Mouse (Mus musculus): Measurements from ENCODE around the gene Pigp. TPM values are rescaled to one million over a fixed set of nuclear protein-coding genes. Genes with fewer than 3 reads are reported as not detected.
"Not testable (repeated sequence)": the region's sequence is repeated elsewhere in the genome, so short reads cannot be mapped to it uniquely, and the experiment has no call there.

Gene Pigp
- total RNA-seq, 1 experiment from 2014 or later, result 31.3 TPM

DNA sequence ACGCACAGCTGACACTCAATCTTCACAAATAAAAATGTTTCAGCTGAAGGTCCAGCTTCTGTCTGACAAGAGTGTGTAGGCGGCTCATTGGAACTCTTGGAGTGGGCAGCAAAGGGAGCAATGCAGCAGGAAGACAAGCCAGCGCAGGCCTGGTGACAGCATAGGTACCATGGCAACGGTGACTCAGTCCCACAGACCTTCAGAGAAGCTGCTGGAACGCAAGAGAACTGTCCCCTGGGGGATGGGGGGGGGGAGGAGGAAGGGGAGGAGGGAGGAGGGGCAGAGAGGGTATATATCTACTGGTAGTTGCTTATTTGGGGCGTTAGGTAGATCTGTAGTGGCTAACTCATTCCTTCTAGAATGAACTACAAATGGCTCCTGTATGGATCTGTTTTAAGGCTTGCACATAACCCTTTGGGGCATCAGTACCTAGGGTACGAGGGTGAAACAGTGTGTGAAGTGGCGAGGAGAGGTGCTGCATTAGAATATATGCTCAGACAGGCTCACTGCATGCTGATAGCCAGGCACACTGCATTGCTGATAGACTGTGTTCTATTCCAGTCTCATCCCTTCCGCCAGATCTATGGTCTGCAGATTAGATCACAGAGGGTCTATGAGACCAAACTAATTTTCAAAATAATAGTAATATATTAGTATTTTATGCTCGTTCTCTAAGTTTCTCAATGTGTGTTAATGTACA, 9.3 kb downstream of the Pigp start:
- no peak for ATAC-seq (replicated peaks; ENCODE audit: insufficient number of reproducible peaks, low FRiP score, low TSS enrichment, poor library complexity, severe bottlenecking)

DNA sequence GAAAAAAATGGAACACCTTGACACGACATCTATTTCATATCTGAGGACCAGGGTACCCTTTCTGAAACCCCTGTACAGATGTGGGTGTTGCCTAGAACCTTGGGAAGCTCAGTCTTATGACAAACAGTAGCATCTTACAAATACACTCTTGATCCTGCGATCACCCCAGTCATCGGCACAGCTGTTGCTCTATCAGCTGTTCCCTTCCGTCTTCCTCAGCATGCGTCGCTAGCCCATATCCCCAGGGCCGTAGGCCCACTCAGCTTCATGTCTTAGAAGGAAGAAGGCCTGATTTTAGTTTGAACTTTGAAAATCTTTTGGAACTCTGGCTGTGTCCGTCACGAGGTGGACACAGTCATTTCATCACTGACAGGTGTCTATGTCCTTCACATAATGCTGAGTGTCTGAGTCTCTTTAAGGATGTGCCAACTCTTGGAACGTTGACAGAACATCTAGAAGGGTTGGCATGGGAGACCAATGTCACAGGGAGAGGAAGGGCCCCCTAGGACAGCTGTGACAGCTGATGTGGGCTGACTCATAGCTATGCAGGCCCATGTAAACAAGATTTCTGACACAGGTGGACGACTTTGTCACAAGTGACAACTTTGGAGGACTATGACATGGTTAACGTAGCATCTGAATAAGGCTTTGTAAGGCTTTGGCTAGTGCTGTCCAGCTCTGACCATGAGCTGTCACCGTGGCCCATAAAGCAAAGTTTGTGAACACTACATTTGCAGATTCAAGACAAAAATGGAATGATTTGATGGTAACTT, 10.9 kb downstream of the Pigp start:
- no peak for ATAC-seq (replicated peaks; ENCODE audit: insufficient number of reproducible peaks, low FRiP score, low TSS enrichment, poor library complexity, severe bottlenecking)

DNA sequence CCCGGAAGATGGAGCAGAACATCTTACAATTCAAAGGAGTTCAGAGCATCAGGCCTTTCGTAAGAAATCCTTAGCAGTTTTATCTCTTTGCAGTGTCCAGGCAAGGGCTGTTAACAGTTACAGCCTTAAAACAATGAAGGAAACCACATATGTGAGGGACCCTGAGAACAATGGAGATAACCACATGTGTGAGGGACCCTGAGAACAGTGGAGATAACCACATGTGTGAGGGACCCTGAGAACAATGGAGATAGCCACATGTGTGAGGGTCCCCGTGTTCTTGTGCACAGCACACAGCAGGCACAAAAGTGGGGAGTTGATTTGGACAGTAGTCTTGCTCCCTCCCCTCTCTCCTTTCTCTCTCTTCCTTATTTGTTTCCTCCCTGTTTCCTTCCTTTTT, 13.6 kb downstream of the Pigp start:
- no peak for ATAC-seq (replicated peaks; ENCODE audit: insufficient number of reproducible peaks, low FRiP score, low TSS enrichment, poor library complexity, severe bottlenecking)

DNA sequence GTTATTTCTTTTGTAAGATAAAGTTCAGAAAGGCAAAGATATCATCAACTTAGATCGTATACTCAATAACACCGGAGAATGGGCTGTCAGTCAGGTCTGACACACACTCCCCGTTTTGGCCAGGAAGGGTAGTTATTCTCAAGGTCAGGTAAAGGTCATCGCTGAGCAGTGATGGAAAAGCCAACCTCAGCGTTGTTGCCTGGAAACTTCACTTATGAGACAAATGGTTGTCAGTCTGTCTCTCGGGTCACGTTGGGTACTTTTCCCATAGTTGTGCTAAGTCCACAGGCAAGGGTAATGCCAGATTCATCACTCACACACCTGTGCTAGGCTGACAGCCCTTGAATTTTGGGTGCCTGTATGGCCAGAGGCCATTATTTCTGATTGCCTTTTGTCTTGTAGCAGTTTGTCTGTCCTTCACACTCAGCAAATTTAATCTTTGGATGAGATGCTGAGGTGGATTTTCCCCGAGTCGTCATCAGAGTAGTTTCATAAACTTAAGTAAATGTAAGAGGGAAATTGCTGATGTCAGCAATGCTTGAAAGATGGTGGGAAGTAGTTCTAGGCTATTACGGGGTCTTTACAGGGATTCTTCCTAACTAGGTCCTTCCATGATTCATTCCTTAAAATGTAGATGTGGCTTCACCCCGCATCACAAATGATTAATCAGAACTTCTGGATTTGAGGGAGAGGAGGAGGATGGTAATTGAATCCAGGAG, 14.7 kb downstream of the Pigp start:
- no peak for ATAC-seq (replicated peaks; ENCODE audit: insufficient number of reproducible peaks, low FRiP score, low TSS enrichment, poor library complexity, severe bottlenecking)

DNA sequence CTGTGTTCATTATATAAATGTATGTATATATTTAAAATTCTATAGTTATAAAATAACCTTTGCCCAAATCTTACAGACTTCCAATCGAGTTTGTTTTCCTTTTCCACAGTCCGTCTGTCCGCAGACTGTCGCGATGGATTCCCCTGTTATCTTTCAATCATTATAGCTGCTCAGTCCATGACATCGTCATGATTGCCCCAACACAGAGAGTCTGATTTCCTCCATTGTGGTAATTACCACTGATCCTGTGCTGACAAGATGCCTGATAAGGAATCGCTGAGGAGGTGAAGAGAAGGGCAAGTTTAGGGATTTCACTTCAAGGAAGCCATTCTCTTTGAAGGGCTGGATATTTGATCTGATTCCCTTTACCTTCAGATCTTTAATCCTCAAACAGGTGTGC, 15.6 kb downstream of the Pigp start:
- ATAC-seq (replicated peaks; ENCODE audit: insufficient number of reproducible peaks, low FRiP score, low TSS enrichment, poor library complexity, severe bottlenecking), result no peak

DNA sequence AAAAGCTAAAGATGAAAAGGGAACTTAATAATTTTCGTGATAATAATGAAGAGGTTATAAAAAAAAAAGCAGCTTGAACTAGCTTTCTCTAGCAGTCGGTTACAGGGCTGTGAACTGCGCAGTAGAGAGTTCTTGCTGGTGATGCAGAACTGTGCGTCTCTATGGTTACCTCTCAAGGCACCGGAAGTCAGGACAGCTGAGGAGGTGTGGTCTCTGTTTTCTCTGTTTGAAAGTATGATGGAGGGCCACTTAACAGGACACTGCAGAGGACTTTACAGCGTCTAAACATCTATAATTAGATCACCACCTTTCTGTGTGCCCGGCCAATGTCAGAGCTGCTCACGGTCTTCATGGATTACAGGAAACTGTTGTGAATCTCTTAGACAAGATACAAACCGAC, 17.2 kb downstream of the Pigp start:
- ATAC-seq (replicated peaks; ENCODE audit: insufficient number of reproducible peaks, low FRiP score, low TSS enrichment, poor library complexity, severe bottlenecking), result 0 out of 2 replicates have a peak, but pooled peaks have one; percentile 61

DNA sequence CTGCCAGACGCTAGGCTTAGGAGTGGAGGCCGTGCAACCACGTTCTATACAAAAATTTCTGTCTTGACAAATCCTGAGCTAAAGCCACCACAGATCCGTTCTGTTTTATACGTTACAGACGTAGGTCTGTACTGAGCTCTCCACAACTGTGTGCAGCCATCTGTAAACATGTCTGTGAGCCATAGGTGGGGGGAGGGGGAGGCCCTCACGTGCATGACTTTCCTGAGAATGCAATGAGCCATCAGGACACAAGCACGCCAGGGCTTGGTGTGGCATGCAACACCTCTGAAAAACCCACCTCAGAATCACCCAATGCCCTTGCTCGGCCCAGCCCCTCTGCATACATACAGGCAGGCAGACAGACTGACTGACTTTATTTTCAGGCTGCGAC, 21.4 kb downstream of the Pigp start:
- no peak for ATAC-seq (replicated peaks; ENCODE audit: insufficient number of reproducible peaks, low FRiP score, low TSS enrichment, poor library complexity, severe bottlenecking)

DNA sequence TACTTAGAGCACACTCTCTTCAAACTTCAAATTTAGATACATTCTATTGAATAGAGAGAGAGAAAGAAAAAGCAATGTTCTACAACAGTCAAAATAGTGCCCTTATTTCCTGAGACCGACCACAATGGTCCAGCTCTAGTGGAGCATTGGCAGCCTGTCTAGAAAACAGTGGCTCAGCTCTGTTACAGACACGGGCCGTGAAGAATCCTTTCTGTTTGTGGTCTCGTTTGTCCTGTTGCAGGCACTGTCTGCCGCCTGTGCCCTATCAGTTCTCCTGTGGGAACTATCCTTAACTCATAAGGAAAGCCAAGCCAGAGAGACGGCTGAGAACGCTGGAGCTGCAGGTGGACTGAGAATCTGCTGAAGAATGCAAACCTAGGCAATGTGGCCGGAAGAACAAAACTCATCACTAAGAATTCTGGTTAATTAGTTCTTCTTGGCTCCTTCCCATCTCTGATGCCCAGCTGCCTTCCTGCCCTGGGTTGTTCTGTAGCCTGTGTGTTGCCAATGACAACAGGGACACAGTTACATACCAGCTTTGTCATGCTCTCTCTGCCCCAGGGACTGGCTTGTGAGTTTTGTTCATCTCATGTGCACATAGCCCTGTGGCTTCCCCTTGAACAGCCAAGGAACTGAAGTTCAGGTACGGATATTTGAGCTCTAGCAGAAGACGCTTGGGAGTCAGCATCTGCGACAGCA, 21.9 kb downstream of the Pigp start:
- ATAC-seq (replicated peaks; ENCODE audit: insufficient number of reproducible peaks, low FRiP score, low TSS enrichment, poor library complexity, severe bottlenecking), result no peak

DNA sequence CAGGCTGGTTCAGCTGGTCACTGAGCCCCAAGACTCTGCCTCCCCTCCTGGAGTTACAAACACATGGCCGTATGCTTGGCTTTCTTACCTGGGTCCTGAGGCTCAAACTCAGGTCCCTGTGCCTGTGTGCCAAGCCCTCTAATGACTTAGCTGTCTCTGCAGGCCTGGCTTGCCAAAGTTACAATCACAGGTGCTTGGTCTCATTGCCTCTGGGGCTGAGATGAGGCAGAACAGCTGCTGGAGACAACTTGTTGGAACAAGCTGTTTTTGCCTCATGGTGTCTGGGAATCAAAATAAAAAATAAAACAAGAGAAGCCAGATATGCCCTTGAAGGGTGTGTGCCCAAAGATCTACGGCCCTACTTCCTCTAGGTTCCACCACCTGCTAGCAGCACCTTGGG, 22.9 kb downstream of the Pigp start:
- ATAC-seq (replicated peaks; ENCODE audit: insufficient number of reproducible peaks, low FRiP score, low TSS enrichment, poor library complexity, severe bottlenecking), result no peak

DNA sequence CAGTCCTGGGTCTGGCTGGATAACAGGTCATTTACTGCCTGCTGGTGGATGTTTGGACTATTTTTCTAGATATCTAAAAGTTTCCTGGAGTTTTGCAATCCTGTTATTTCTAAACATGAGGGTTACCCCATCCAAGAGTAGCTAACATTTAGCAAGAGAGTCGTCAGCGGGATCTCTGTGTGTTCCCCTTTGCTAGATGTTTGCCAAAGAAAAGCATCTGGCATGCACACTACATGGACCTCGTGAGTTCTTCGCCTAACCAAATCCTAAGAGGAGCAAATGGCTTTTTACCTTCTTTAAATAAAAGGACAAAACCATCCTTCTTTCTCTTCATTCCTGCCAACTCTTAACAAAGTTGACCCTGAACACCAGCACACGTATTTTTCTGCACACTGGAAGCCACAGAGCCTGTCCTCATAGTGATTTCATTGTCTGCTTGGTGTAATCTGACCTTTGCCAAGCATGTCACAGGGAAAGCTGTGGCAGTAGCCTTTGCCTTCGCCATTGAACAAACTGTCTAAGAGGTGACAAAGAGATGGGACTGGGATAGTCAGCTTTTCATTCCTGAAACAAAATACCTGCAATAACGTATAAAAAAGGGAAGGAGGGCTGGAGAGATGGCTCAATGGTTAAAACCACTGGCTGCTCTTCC, 24.4 kb downstream of the Pigp start:
- no peak for ATAC-seq (replicated peaks; ENCODE audit: insufficient number of reproducible peaks, low FRiP score, low TSS enrichment, poor library complexity, severe bottlenecking)

DNA sequence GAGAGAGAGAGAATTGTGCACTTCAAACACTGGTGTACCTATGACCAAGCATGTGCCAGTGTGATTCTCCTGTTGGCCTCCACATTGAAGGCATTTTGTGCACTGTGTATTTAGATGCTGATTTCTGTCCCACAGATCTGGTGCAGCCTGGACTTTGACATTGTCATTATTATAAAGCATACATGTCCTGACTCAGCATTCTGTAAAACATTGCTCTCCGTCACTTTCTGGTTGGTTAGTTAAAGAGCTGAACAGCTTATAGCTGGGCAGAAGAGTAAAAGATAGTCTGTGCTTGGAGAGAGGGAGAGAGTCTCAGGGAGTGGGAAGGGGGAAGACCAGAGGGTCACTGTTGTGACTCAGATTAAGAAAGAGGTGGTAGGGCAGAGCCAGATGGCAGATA, 25.9 kb downstream of the Pigp start:
- no peak for ATAC-seq (replicated peaks; ENCODE audit: insufficient number of reproducible peaks, low FRiP score, low TSS enrichment, poor library complexity, severe bottlenecking)

DNA sequence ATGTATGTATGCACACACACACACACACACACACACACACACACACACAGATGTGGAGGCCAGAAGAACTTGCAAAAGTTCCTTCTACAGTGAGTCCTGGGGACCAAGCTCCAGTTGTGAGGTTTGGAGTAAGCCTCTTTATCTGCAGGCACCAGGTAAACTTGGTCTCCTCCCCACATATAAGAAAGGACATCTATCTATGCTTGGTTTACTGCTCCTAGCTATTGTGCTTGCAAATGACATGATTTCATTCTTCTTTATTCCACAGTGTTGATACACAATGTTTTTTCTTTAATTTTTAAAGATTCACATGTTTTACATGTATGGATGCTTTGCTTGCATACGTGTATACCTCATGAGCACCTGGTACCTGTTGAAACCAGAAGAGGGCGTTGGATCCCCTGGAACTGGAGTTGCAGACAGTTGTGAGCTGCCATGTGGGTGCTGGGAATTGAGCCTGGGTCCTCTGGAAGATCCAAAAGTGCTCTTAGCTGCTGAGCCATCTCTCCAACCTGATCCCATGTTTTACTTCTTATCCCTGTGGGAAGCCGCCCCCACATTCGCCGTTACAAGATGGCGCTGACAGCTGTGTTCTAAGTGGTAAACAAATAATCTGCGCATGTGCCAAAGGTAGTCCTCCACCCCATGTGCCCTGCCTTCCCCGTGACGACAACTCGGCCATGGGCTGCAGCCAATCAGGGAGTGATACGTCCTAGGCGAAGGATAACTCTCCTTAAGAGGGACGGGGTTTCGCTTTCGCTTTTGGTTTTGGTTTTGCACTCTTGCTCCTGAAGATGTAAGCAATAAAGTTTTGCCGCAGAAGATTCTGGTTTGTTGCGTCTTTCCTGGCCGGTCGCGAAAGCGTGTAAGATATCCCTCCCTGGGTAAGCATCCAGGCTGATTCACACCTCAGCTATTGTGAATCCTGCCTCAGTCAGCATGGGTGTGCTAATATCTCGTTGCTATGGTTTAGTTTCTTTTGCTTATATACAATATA, 32.2 kb downstream of the Pigp start:
- ATAC-seq (replicated peaks; ENCODE audit: insufficient number of reproducible peaks, low FRiP score, low TSS enrichment, poor library complexity, severe bottlenecking), result not testable (repeated sequence)

DNA sequence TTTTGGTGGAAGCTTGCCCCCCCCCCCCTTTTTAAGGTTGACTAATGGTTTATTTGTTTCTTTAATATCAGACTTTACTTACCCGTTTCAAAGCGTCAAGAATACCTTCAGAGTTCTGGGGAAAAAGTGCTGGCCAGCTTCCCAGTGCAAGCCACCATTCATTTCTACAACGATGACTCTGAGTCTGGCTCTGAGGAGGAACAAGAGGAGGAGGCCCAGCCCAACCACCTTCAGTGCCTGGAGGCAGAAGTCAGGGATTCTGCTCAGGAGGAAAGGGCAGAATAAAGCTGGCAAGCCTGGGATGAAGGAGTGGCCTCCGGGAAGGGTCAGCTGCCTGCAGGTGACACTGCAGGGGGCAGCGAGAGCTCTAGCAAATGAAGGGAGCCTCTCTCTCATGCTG, 36.0 kb downstream of the Pigp start:
- ATAC-seq (replicated peaks; ENCODE audit: insufficient number of reproducible peaks, low FRiP score, low TSS enrichment, poor library complexity, severe bottlenecking), result no peak

DNA sequence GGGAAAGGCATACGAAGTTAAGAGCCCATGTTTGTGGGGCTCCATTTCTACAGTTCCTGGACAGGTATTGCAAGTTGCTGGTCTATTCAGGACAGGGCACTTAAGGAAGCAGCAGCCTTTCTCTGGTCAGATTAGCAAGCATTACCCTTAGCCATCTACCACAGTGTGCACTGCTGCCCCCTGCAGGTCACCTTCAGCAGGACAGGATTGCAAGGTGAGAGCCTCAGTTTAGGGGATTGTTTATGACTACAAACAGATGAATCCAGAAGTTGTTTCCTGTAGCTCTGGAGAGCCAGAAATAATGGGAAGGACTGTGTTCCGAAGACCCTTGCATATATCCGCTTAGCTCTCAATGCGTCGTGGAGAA, 39.8 kb downstream of the Pigp start:
- ATAC-seq (replicated peaks; ENCODE audit: insufficient number of reproducible peaks, low FRiP score, low TSS enrichment, poor library complexity, severe bottlenecking), result peak; percentile 80

DNA sequence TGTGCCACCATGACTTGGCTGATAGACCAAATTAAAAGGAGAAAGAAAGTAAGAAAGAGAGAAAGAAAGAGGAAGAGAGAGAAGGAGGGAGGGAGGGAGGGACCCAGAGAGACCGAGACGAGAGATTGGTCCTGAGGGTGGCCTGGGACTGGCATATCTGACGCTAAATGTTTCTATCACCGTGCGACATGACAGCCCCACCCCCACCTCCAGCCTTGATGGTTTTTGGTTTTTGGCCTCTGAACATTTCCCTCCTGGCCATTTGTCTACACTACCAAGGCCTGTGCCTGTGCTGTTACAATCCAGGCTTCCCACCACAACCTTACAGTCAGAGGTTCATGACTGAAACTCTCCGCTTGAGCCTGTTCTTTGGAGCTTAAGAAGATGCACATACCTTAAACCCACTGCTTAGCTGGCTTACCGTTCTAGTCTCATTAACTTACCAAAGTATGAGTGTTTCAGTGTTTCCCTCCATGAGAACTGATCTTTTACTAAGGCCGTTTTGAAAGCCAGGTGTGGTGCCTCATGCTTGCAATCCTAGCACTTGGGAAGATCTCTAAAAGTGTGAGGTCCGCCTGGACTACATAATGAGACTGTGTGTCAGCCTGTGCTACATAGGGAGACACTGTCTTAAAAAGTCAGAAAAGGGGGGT, 40.3 kb downstream of the Pigp start:
- ATAC-seq (replicated peaks; ENCODE audit: insufficient number of reproducible peaks, low FRiP score, low TSS enrichment, poor library complexity, severe bottlenecking), result no peak

DNA sequence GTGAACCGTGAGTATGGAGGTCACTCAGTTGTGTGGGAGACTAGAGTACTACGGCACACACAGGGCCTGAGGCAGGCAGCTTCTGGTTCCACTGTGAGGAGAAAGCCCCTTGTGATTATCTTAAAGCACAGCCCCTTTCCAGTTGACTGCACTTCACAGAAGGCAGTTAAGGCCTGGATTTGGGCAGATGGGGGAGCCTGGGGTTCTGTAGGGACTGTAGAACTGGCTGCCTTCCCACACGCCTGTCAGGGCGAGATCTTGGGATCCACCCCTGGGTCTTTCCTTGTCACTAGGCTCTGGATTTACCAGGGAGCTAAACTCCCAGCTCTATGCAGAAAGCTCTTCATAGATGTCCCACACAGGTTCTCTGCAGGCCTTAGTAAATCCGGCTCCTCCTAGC, 41.2 kb downstream of the Pigp start:
- ATAC-seq (replicated peaks; ENCODE audit: insufficient number of reproducible peaks, low FRiP score, low TSS enrichment, poor library complexity, severe bottlenecking), result no peak
